Mouse (Mus musculus): ENCODE results near the gene Serp1.

DNA sequence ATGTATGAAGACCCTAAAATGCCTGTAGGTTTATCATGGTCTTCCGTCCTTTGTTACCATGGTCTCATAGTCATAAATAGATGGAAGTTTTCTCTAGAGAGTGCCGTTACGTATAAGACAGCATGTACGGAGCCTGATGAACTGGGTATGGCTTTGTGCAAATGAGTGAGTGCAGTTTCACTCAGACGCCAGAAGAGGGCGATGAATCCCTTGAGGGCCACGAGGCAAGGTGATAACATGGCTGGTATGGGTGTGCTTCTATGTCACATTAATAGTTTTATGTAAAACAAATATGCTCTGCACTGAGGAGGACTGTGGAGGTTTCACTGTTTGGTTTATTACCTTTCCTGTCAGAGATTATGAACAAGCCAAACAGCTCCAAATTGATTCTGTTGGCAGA lies 39.8 kb downstream of the Serp1 start:
- TF ChIP-seq GATA1 (IDR thresholded peaks at IDR 0.05; ENCODE audit: low read length): no peak
- TF ChIP-seq TAL1 (IDR thresholded peaks at IDR 0.05; ENCODE audit: low read length): no peak
